Mouse (Mus musculus) liver, embryonic 16.5 days (tissue): Measurements from ENCODE around the gene Mlph. TPM values are rescaled to one million over a fixed set of nuclear protein-coding genes. Genes with fewer than 3 reads are reported as not detected.

Experiments used
- ATAC-seq: fragments of 200-750 bp; cut with Nextera tagmentation; 2 replicates; pipeline ENCODE4 v1.8.0; 2017; ENCODE audit warnings: low read depth, mild to moderate bottlenecking, moderate number of reproducible peaks, moderate library complexity
- H3K27ac ChIP-seq: fragments of 300-500 bp; sonication (generic); 2 replicates; pipeline ENCODE4 v1.5.1; 2014; ENCODE audit warnings: mild to moderate bottlenecking, low read length
- H3K27me3 ChIP-seq: fragments of 300-500 bp; sonication (generic); 2 replicates; pipeline ENCODE4 v1.6.1; 2014; ENCODE audit warnings: low read depth, low read length, mixed read lengths; ENCODE audit not compliant: control insufficient read depth, insufficient read depth
- H3K36me3 ChIP-seq: fragments of 300-500 bp; sonication (generic); 2 replicates; pipeline ENCODE4 v1.6.1; 2014; ENCODE audit warnings: mild to moderate bottlenecking; ENCODE audit not compliant: control insufficient read depth, insufficient read depth
- H3K4me1 ChIP-seq: fragments of 300-500 bp; sonication (generic); 2 replicates; pipeline ENCODE4 v1.6.1; 2014; ENCODE audit warnings: low read depth, low read length, mixed read lengths; ENCODE audit not compliant: control insufficient read depth
- H3K4me2 ChIP-seq: fragments of 300-500 bp; sonication (generic); 2 replicates; pipeline ENCODE4 v1.6.1; 2014; ENCODE audit warnings: low read depth, low read length, mixed read lengths
- H3K4me3 ChIP-seq: fragments of 300-500 bp; sonication (generic); 2 replicates; pipeline ENCODE4 v1.5.1; 2014; ENCODE audit warnings: low read depth, mild to moderate bottlenecking, low read length
- H3K9ac ChIP-seq: fragments of 300-500 bp; sonication (generic); 2 replicates; pipeline ENCODE4 v1.6.1; 2014; ENCODE audit warnings: low read depth, low read length
- H3K9me3 ChIP-seq: fragments of 300-500 bp; sonication (generic); replicated peaks from 2 replicates; pipeline ENCODE4 v1.6.1; 2016; ENCODE audit warnings: low read length; ENCODE audit not compliant: control insufficient read depth
- WGBS: fragments of 180-500 bp; shearing (Covaris S2); extraction: QIAGEN DNeasy Blood & Tissue Kit; methylation state at CpG from one replicate; pipeline ENCODE4 v1.1.7; 2014; ENCODE audit not compliant: insufficient replicate concordance; 5-methylcytosine and 5-hydroxymethylcytosine counted together
- polyA plus RNA-seq: library from polyadenylated mRNA; unstranded; fragments of >200 nt; fragmentation: Nextera tagmentation; extraction: Ambion mirVana; gene quantifications from 2 replicates; pipeline ENCODE4 v1.2.1, GENCODE M21; 2015

Gene Mlph
- polyA plus RNA-seq, 1 experiment from 2014 or later: 0.05 TPM

GRCm38 (mm10) chr1:90927308-90927707 lies 12.4 kb downstream of the Mlph start:
- Histone ChIP-seq H3K4me3 (no peak overlapping the region), H3K4me2 (no peak overlapping the region), H3K27me3 (peaks cover 9% of the 10 kb centered on the region), H3K4me1 (no peaks in the 10 kb centered on the region; the same call in 1 of the 2 replicates), H3K27ac (no peak overlapping the region), H3K36me3 (no peaks in the 10 kb centered on the region), H3K9me3 (no peaks in the 10 kb centered on the region), H3K9ac (no peak overlapping the region)
- ATAC-seq: no peak
- 37% methylated on average over 15 of the region's 15 CpGs for WGBS

- Histone ChIP-seq H3K4me3 (no peak overlapping the region), H3K4me1 (no peaks in the 10 kb centered on the region; the same call in 1 of the 2 replicates), H3K4me2 (peak overlapping the region; percentile 12; the same call in 1 of the 2 replicates), H3K27ac (no peak overlapping the region), H3K9me3 (no peaks in the 10 kb centered on the region), H3K27me3 (peaks cover 9% of the 10 kb centered on the region), H3K9ac (no peak overlapping the region), H3K36me3 (no peaks in the 10 kb centered on the region)
- ATAC-seq: no peak
- WGBS: 4% methylated on average over 23 of the region's 23 CpGs
Measured at GRCm38 (mm10) chr1:90927929-90928574, 13.2 kb downstream of the Mlph start.

- H3K4me1 ChIP-seq: no peaks in the 10 kb centered on the region; the same call in 1 of the 2 replicates
- no peak for ATAC-seq
Measured at GRCm38 (mm10) chr1:90928575-90928934, 13.7 kb downstream of the Mlph start.

GRCm38 (mm10) chr1:90933001-90933400 lies 18.1 kb downstream of the Mlph start:
- Histone ChIP-seq H3K9me3 (no peaks in the 10 kb centered on the region), H3K27me3 (peaks cover 4% of the 10 kb centered on the region), H3K4me2 (no peak overlapping the region), H3K27ac (no peak overlapping the region), H3K4me1 (no peaks in the 10 kb centered on the region; the same call in 1 of the 2 replicates), H3K4me3 (no peak overlapping the region), H3K36me3 (no peaks in the 10 kb centered on the region), H3K9ac (no peak overlapping the region)
- WGBS: 50% methylated on average over 5 of the region's 5 CpGs
- ATAC-seq: no peak

More at GRCm38 (mm10) chr1:90928575-90928934, 13.7 kb downstream of the Mlph start:
- no peaks in the 10 kb centered on the region for H3K36me3 ChIP-seq
- no peak overlapping the region for H3K4me2 ChIP-seq
- H3K9ac ChIP-seq: no peak overlapping the region
- no peaks in the 10 kb centered on the region for H3K9me3 ChIP-seq
- no peak overlapping the region for H3K4me3 ChIP-seq
- 9% methylated on average over 6 of the region's 6 CpGs for WGBS
- H3K27ac ChIP-seq: no peak overlapping the region
- H3K27me3 ChIP-seq: peaks cover 9% of the 10 kb centered on the region

GRCm38 (mm10) chr1:90936990-90937389 lies 22.1 kb downstream of the Mlph start:
- H3K4me2 ChIP-seq: no peak overlapping the region
- WGBS: 63% methylated on average over 9 of the region's 9 CpGs

GRCm38 (mm10) chr1:90939980-90940379 lies 25.1 kb downstream of the Mlph start:
- Histone ChIP-seq H3K4me2 (no peak overlapping the region), H3K9me3 (no peaks in the 10 kb centered on the region), H3K36me3 (no peaks in the 10 kb centered on the region), H3K27me3 (no peaks in the 10 kb centered on the region), H3K9ac (no peak overlapping the region), H3K4me1 (no peaks in the 10 kb centered on the region), H3K4me3 (no peak overlapping the region), H3K27ac (no peak overlapping the region)
- no peak for ATAC-seq
- WGBS: 49% methylated on average over 4 of the region's 4 CpGs

More at GRCm38 (mm10) chr1:90936990-90937389, 22.1 kb downstream of the Mlph start:
- H3K9ac ChIP-seq: no peak overlapping the region
- H3K36me3 ChIP-seq: no peaks in the 10 kb centered on the region
- H3K27me3 ChIP-seq: no peaks in the 10 kb centered on the region
- H3K27ac ChIP-seq: no peak overlapping the region
- no peaks in the 10 kb centered on the region for H3K4me1 ChIP-seq
- no peaks in the 10 kb centered on the region for H3K9me3 ChIP-seq
- ATAC-seq: no peak
- no peak overlapping the region for H3K4me3 ChIP-seq

GRCm38 (mm10) chr1:90945171-90945570 lies 30.3 kb downstream of the Mlph start:
- Histone ChIP-seq H3K9me3 (no peaks in the 10 kb centered on the region), H3K36me3 (no peaks in the 10 kb centered on the region), H3K27me3 (no peaks in the 10 kb centered on the region), H3K4me2 (no peak overlapping the region), H3K27ac (no peak overlapping the region), H3K9ac (no peak overlapping the region), H3K4me1 (no peaks in the 10 kb centered on the region), H3K4me3 (no peak overlapping the region)
- WGBS: 65% methylated on average over 10 of the region's 10 CpGs
- ATAC-seq: no peak

GRCm38 (mm10) chr1:90947252-90947651 lies 32.4 kb downstream of the Mlph start:
- Histone ChIP-seq H3K4me2 (no peak overlapping the region), H3K4me3 (no peak overlapping the region), H3K27me3 (no peaks in the 10 kb centered on the region), H3K27ac (no peak overlapping the region), H3K9me3 (no peaks in the 10 kb centered on the region), H3K4me1 (no peaks in the 10 kb centered on the region), H3K9ac (no peak overlapping the region), H3K36me3 (no peaks in the 10 kb centered on the region)
- 31% methylated on average over 2 of the region's 2 CpGs for WGBS
- ATAC-seq: 0 out of 2 replicates have a peak, but pooled peaks have one; percentile 58

- no peaks in the 10 kb centered on the region for H3K9me3 ChIP-seq
- 14% methylated on average over 9 of the region's 9 CpGs for WGBS
- H3K4me3 ChIP-seq: no peak overlapping the region
- H3K4me1 ChIP-seq: no peaks in the 10 kb centered on the region
- no peaks in the 10 kb centered on the region for H3K36me3 ChIP-seq
- no peak overlapping the region for H3K9ac ChIP-seq
- H3K27ac ChIP-seq: no peak overlapping the region
- no peak for ATAC-seq
- H3K27me3 ChIP-seq: no peaks in the 10 kb centered on the region
- H3K4me2 ChIP-seq: no peak overlapping the region
Measured at GRCm38 (mm10) chr1:90949309-90949708, 34.4 kb downstream of the Mlph start.
